Mouse (Mus musculus): ENCODE measurements around the gene Tlr9. TPM values are rescaled to one million over a fixed set of nuclear protein-coding genes. Genes with fewer than 3 reads are reported as not detected.

Gene Tlr9
- total RNA-seq, 4 experiments from 2014 or later: 0.98 to 2.7 (median 1.5) TPM

DNA sequence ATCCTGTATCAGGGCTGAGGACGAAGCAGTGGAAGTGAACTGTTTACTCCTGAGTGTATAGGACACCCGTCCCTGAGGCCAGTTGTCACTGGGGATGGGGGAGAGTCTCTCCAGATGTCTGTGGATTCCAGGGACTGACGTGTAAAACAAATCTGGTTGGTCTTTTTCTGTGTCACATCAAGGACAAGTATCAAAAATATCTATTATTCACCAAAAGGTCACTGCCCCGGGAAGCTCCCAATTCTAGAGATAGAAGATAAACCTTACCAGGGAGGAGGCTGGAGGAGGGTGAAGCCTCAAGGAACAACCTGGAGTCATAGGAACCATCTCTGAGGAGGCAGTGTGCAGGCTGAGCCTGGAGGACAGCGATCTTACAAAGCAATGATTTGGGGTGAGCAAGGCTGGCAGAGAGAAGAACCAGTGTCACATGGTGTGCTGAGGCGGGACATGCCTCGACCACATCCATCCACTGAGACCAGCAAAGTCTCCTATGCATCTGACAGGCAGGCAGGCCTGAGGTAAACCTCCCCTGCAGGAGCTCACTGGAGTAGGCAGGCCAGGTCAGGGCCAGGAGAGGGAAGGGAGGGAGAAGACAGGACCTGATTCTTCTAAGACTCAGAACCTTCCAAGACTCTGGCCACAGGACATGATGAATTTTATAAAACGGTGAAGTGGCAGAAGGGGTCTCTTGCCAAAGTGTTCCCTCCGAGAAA is 46.8 kb downstream of the Tlr9 start:
- no peak for DNase-seq

DNA sequence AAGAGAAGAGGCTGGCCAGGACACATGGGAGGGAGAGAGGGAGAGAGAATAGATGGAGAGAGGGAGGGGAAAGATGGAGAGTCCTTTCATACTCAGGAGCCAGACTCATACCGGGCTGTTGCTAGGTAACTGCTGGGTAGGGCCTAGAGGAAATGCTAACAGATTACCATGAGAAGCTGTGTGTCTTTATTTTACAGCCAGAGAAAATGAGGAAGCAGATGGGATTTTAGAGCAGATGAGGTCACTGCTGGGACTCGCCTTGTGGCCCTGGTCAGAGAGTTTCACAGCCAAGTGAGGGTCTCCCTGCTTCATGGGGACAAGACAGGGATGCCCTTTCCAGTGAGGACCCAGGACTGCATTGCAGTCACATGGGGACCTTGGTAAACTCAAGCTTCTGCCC is 47.5 kb downstream of the Tlr9 start:
- no peak for DNase-seq

DNA sequence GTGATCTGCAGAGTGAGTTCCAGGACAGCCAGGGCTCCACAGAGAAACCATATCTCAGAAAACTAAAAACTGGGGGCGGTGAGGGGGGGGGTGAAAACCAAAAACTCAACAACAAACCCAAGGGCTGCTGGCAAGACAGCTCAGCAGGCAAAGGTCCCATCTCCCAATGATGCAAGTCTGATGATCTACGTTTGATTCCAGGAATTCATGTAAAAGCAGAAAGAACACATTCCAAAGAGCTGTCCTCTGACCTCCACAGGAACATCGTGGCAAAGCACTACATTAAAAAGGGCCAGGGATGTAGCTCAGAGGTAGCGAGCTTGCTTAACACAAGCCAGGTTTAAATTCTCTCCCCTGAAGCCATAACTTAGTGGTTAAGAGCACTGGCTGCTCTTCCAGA is 48.3 kb downstream of the Tlr9 start:
- no peak for DNase-seq

DNA sequence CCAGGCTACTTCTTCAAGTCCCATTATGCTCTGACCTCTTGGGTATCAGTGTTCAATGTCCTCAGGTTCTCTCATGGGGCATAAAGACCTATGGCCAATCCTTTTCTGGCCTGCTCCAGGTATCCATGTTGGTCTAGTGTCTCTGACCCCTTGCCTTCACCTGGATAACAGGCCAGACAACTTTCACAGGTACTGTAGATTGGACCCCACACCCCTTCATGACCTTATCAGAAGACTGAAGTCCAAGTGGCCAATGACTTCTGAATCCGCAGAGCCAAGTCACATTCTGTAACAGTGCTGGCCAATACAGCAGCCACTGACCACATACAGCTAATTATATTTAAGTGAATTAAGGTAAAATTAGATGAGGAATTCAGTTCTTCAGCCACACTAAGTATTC is 49.9 kb downstream of the Tlr9 start:
- no peak for DNase-seq

DNA sequence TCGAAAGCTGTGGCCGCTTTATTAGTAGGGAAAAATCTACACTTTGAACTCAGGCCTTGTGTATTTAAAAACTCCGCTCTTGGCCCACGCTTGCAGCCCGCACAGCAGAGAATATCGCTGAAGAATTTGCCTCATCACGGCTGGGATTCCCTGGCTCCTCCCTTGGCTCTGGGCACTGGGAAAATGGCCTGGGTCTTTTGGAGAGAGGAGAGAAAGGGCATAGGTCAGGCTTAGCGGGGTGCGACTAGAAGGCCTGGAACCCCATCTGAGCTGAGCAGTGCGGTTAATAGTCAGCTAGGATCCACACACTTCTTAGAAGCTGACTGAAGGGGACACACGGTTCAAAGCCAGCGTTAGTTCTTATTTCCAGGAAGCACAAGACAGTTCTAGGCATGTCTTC is 50.9 kb downstream of the Tlr9 start:
- no peak for DNase-seq

DNA sequence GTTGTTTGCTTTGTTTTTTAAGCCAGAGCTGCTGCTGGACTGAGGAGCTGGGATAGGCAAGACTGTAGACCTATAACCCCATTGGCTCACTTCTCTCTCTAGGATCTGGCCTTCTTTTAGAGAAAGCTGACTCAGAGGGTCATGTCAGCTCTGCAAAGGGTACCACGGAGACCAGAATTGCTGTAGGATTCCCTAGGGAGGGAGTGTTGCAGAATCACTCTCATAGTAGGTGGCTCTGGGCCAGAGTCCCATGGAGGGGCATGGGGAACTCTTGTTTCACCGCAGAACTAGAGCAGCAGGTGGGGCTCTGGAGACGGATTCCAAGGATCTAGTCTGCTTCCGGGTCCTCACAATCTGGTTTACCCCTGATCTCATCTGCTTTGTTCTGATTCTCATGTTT is 51.4 kb downstream of the Tlr9 start:
- DNase-seq: no peak

DNA sequence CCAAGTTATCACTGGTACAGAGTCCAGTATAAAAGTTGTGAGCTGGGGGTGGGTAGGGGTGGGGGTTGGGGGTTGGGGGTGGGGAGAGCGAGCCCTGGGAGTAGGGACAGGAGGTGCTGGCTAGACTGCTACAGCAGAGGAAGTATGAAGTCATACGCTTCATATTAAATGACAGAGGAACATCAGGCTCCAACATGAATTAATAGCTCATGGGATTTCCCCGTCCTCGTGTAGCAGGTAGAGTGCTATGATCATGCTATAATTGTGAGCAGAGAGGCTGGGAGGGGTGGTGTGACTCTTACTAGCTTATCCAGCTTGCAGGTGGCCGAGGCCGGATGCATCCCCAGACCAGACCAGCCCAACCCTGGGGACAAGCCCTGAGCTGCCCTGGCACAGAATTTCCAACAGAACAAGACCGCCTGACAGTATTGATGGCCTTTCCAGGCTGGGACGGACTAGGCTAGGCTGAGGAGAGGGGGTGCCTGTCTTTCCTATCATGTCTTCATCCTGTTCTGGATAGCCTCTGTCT is 52.3 kb downstream of the Tlr9 start:
- DNase-seq: no peak

DNA sequence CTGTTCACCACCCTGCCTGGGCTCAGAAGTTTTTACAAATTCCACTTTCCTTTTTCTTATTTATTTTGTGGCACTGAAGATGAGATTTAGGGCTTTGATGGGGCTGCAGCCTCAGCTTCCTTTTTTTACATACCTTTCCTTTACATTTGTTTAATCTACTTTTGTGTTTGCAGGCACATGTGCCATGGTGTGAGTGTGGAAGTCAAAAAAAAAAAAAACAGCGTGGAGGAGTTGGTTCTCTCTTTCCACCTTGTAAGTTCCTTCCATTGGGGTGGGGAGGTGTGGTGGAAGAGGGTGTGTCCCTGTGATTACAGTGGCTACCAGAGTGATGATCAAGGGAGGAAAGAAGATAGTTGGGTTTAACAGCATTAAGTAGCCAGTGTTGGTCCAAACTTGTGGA is 53.4 kb downstream of the Tlr9 start:
- no peak for DNase-seq

Small RNA genes lying within 50 kb of the gene (microRNA-seq; reads per million reads assigned to microRNA genes)
- 129,207 to 148,564 reads per million in 2 experiments for gene Mirlet7g

Other genes with a start within 250 kb of the Tlr9 start
- 1 to 10 TPM in 1 of 4 experiments, under 1 TPM in 3; 0.11 to 1.2 (median 0.58) TPM for gene Col6a4, start 125.8 kb upstream of the Tlr9 start, total RNA-seq (2022)
- 1 to 10 TPM; 1.9 to 5.4 (median 3.0) TPM for gene Glyctk, start 64.5 kb upstream of the Tlr9 start, total RNA-seq (2022)
- gene Wdr82, start 51.7 kb upstream of the Tlr9 start, total RNA-seq (2022): 100 to 1,000 TPM in 2 of 4 experiments, 10 to 100 TPM in 2; 64.6 to 102 (median 99.7) TPM
- 100 to 1,000 TPM in 3 of 4 experiments, 10 to 100 TPM in 1; 95.9 to 143 (median 121) TPM for gene Ppm1m, start 22.9 kb upstream of the Tlr9 start, total RNA-seq (2022)
- 100 to 1,000 TPM in 3 of 4 experiments, 10 to 100 TPM in 1; 92.9 to 136 (median 118) TPM for gene Twf2, start 19.5 kb upstream of the Tlr9 start, total RNA-seq (2022)
- gene Alas1, start 26.1 kb downstream of the Tlr9 start, total RNA-seq (2022): 1,000 to 10,000 TPM in 3 of 4 experiments, 100 to 1,000 TPM in 1; 739 to 2,154 (median 1,752) TPM
- gene Poc1a, start 58.5 kb downstream of the Tlr9 start, total RNA-seq (2022): 1 to 10 TPM; 3.9 to 6.5 (median 5.5) TPM
- gene Dusp7, start 146.0 kb downstream of the Tlr9 start, total RNA-seq (2022): 10 to 100 TPM; 13.1 to 22.0 (median 18.4) TPM
- 100 to 1,000 TPM; 369 to 422 (median 377) TPM for gene Rpl29, start 206.9 kb downstream of the Tlr9 start, total RNA-seq (2022)
- gene Acy1, start 215.7 kb downstream of the Tlr9 start, total RNA-seq (2022): 10 to 100 TPM; 15.4 to 21.4 (median 18.2) TPM
- gene Abhd14b, start 224.9 kb downstream of the Tlr9 start, total RNA-seq (2022): 10 to 100 TPM; 46.4 to 65.7 (median 49.1) TPM
- gene Abhd14a, start 225.1 kb downstream of the Tlr9 start, total RNA-seq (2022): 10 to 100 TPM; 24.8 to 32.3 (median 26.4) TPM
- gene Pcbp4, start 230.7 kb downstream of the Tlr9 start, total RNA-seq (2022): 10 to 100 TPM; 20.4 to 47.9 (median 34.8) TPM
- under 1 TPM; 0.28 to 0.62 (median 0.46) TPM for gene Gpr62, start 243.3 kb downstream of the Tlr9 start, total RNA-seq (2022)